Mouse (Mus musculus): ENCODE results near the gene Tuft1. TPM values are rescaled to one million over a fixed set of nuclear protein-coding genes. Genes with fewer than 3 reads are reported as not detected.
"Not testable (repeated sequence)": the region's sequence is repeated elsewhere in the genome, so short reads cannot be mapped to it uniquely, and the experiment has no call there.

The Tuft1 gene
- polyA plus RNA-seq, 1 experiment from 2014 or later, result 5.6 TPM

GRCm38 (mm10) chr3:94657852-94658739 lies 576 bp downstream of the Tuft1 start:
- Histone ChIP-seq H3K9ac (replicated peaks) (peak overlapping the region; percentile 40), H3K4me3 (replicated peaks) (peak overlapping the region; percentile 40), H3K4me2 (peak overlapping the region; percentile 62)
- not testable (repeated sequence) for H3K36me3 ChIP-seq; H3K4me1 ChIP-seq; H3K27ac ChIP-seq (replicated peaks); H3K27me3 ChIP-seq (replicated peaks); H3K9me3 ChIP-seq (replicated peaks)
- peak; percentile 84 for ATAC-seq (ENCODE audit: low FRiP score)
- 3% methylated on average over 28 of the region's 47 CpGs for WGBS

- H3K9me3 ChIP-seq (replicated peaks); H3K9ac ChIP-seq (replicated peaks); H3K36me3 ChIP-seq; H3K27me3 ChIP-seq (replicated peaks); H3K4me3 ChIP-seq (replicated peaks); H3K4me2 ChIP-seq; H3K27ac ChIP-seq (replicated peaks); ATAC-seq (ENCODE audit: low FRiP score): not testable (repeated sequence)
- 86% methylated on average over 1 of the region's 1 CpGs for WGBS
- peaks cover 12% of the 10 kb centered on the region for H3K4me1 ChIP-seq
These were observed 4.7 kb downstream of the Tuft1 start for GRCm38 (mm10) chr3:94653967-94654366.

- H3K4me1 ChIP-seq, result 0 out of 2 replicates have a peak, but pooled peaks cover 7% of the 10 kb centered on the region
- H3K27ac ChIP-seq (replicated peaks), result no peak overlapping the region
- no peak for ATAC-seq (ENCODE audit: low FRiP score)
- H3K36me3 ChIP-seq, result no peaks in the 10 kb centered on the region
- no peak overlapping the region for H3K9ac ChIP-seq (replicated peaks)
- 86% methylated on average over 7 of the region's 7 CpGs for WGBS
- no peaks in the 10 kb centered on the region for H3K27me3 ChIP-seq (replicated peaks)
- no peak overlapping the region for H3K4me3 ChIP-seq (replicated peaks)
- H3K9me3 ChIP-seq (replicated peaks), result no peaks in the 10 kb centered on the region
- H3K4me2 ChIP-seq, result no peak overlapping the region
These were observed 8.3 kb downstream of the Tuft1 start for GRCm38 (mm10) chr3:94650409-94650808.

GRCm38 (mm10) chr3:94648755-94649590 lies 9.7 kb downstream of the Tuft1 start:
- H3K36me3 ChIP-seq, result no peaks in the 10 kb centered on the region
- no peaks in the 10 kb centered on the region for H3K9me3 ChIP-seq (replicated peaks)
- H3K4me1 ChIP-seq, result 0 out of 2 replicates have a peak, but pooled peaks cover 7% of the 10 kb centered on the region
- no peak overlapping the region for H3K27ac ChIP-seq (replicated peaks)
- no peak overlapping the region for H3K4me2 ChIP-seq
- H3K9ac ChIP-seq (replicated peaks), result no peak overlapping the region
- no peak for ATAC-seq (ENCODE audit: low FRiP score)
- H3K4me3 ChIP-seq (replicated peaks), result no peak overlapping the region
- 40% methylated on average over 6 of the region's 6 CpGs for WGBS
- no peaks in the 10 kb centered on the region for H3K27me3 ChIP-seq (replicated peaks)

- H3K27me3 ChIP-seq (replicated peaks); H3K4me1 ChIP-seq; H3K4me3 ChIP-seq (replicated peaks); H3K4me2 ChIP-seq; H3K36me3 ChIP-seq; H3K9ac ChIP-seq (replicated peaks); H3K9me3 ChIP-seq (replicated peaks); H3K27ac ChIP-seq (replicated peaks); ATAC-seq (ENCODE audit: low FRiP score): not testable (repeated sequence)
- 85% methylated on average over 2 of the region's 2 CpGs for WGBS
These were observed 16.0 kb downstream of the Tuft1 start, which contains the start of gene Gm10972 for GRCm38 (mm10) chr3:94642495-94643162. Gm10972 (plus strand) TSS chr3:94643112.

GRCm38 (mm10) chr3:94629876-94630275 lies 28.8 kb downstream of the Tuft1 start:
- Histone ChIP-seq H3K9me3 (replicated peaks) (no peaks in the 10 kb centered on the region), H3K27ac (replicated peaks) (no peak overlapping the region), H3K36me3 (no peaks in the 10 kb centered on the region), H3K4me2 (no peak overlapping the region), H3K4me1 (no peaks in the 10 kb centered on the region), H3K9ac (replicated peaks) (no peak overlapping the region), H3K27me3 (replicated peaks) (no peaks in the 10 kb centered on the region), H3K4me3 (replicated peaks) (no peak overlapping the region)
- ATAC-seq (ENCODE audit: low FRiP score), result no peak
- WGBS, result 80% methylated on average over 3 of the region's 3 CpGs

- H3K4me1 ChIP-seq, result no peaks in the 10 kb centered on the region
- H3K27ac ChIP-seq (replicated peaks), result no peak overlapping the region
- no peaks in the 10 kb centered on the region for H3K9me3 ChIP-seq (replicated peaks)
- no peak for ATAC-seq (ENCODE audit: low FRiP score)
- H3K4me2 ChIP-seq, result no peak overlapping the region
- 88% methylated on average over 5 of the region's 5 CpGs for WGBS
- no peaks in the 10 kb centered on the region for H3K36me3 ChIP-seq
- no peaks in the 10 kb centered on the region for H3K27me3 ChIP-seq (replicated peaks)
- no peak overlapping the region for H3K9ac ChIP-seq (replicated peaks)
- no peak overlapping the region for H3K4me3 ChIP-seq (replicated peaks)
These were observed 30.0 kb downstream of the Tuft1 start for GRCm38 (mm10) chr3:94628712-94629111.

- Histone ChIP-seq H3K4me2 (no peak overlapping the region), H3K4me3 (replicated peaks) (no peak overlapping the region), H3K36me3 (no peaks in the 10 kb centered on the region), H3K27ac (replicated peaks) (no peak overlapping the region), H3K27me3 (replicated peaks) (no peaks in the 10 kb centered on the region), H3K9ac (replicated peaks) (no peak overlapping the region), H3K4me1 (no peaks in the 10 kb centered on the region), H3K9me3 (replicated peaks) (no peaks in the 10 kb centered on the region)
- ATAC-seq (ENCODE audit: low FRiP score), result no peak
- 94% methylated on average over 4 of the region's 4 CpGs for WGBS
These were observed 34.4 kb downstream of the Tuft1 start for GRCm38 (mm10) chr3:94624281-94624680.

GRCm38 (mm10) chr3:94622550-94622949 lies 36.1 kb downstream of the Tuft1 start:
- no peak overlapping the region for H3K4me2 ChIP-seq
- H3K27me3 ChIP-seq (replicated peaks), result no peaks in the 10 kb centered on the region
- H3K27ac ChIP-seq (replicated peaks), result no peak overlapping the region
- no peaks in the 10 kb centered on the region for H3K36me3 ChIP-seq
- H3K4me1 ChIP-seq, result no peaks in the 10 kb centered on the region
- no peaks in the 10 kb centered on the region for H3K9me3 ChIP-seq (replicated peaks)
- H3K9ac ChIP-seq (replicated peaks), result no peak overlapping the region
- H3K4me3 ChIP-seq (replicated peaks), result no peak overlapping the region
- ATAC-seq (ENCODE audit: low FRiP score), result no peak
- WGBS, result 92% methylated on average over 10 of the region's 10 CpGs

GRCm38 (mm10) chr3:94621740-94622507 lies 36.7 kb downstream of the Tuft1 start:
- Histone ChIP-seq H3K9me3 (replicated peaks) (no peaks in the 10 kb centered on the region), H3K4me3 (replicated peaks) (no peak overlapping the region), H3K36me3 (no peaks in the 10 kb centered on the region), H3K9ac (replicated peaks) (no peak overlapping the region), H3K4me2 (no peak overlapping the region), H3K27ac (replicated peaks) (no peak overlapping the region), H3K27me3 (replicated peaks) (no peaks in the 10 kb centered on the region), H3K4me1 (no peaks in the 10 kb centered on the region)
- no peak for ATAC-seq (ENCODE audit: low FRiP score)
- WGBS, result 87% methylated on average over 11 of the region's 11 CpGs

GRCm38 (mm10) chr3:94616717-94617116 lies 42.0 kb downstream of the Tuft1 start:
- Histone ChIP-seq H3K9ac (replicated peaks) (no peak overlapping the region), H3K9me3 (replicated peaks) (no peaks in the 10 kb centered on the region), H3K4me1 (no peaks in the 10 kb centered on the region; the same call in none of the 2 replicates), H3K27me3 (replicated peaks) (no peaks in the 10 kb centered on the region), H3K4me3 (replicated peaks) (no peak overlapping the region), H3K36me3 (no peaks in the 10 kb centered on the region), H3K4me2 (no peak overlapping the region), H3K27ac (replicated peaks) (no peak overlapping the region)
- 71% methylated on average over 4 of the region's 4 CpGs for WGBS
- no peak for ATAC-seq (ENCODE audit: low FRiP score)
